Mouse (Mus musculus) testis, adult 2 months (tissue): Measurements from ENCODE around the gene Gm20821. TPM values are rescaled to one million over a fixed set of nuclear protein-coding genes. Genes with fewer than 3 reads are reported as not detected.
"Not testable (repeated sequence)": the region's sequence is repeated elsewhere in the genome, so short reads cannot be mapped to it uniquely, and the experiment has no call there.

Source experiments
- H3K27ac ChIP-seq: fragments of 200-500 bp; 2 replicates; pipeline ENCODE4 v1.5.1; 2012; ENCODE audit warnings: low read depth, low read length; ENCODE audit not compliant: control insufficient read depth, insufficient read depth
- H3K27me3 ChIP-seq: fragments of 200-500 bp; 2 replicates; pipeline ENCODE4 v1.6.1; 2012; ENCODE audit warnings: mild to moderate bottlenecking, low read length, moderate library complexity; ENCODE audit not compliant: control insufficient read depth, insufficient read depth
- H3K36me3 ChIP-seq: fragments of 200-500 bp; 2 replicates; pipeline ENCODE4 v1.6.1; 2012; ENCODE audit warnings: mild to moderate bottlenecking, low read length; ENCODE audit not compliant: control insufficient read depth, insufficient read depth
- H3K4me1 ChIP-seq: fragments of 200-500 bp; 2 replicates; pipeline ENCODE4 v1.6.1; 2012; ENCODE audit warnings: low read length; ENCODE audit not compliant: control insufficient read depth, insufficient read depth
- H3K4me3 ChIP-seq: fragments of 200-500 bp; 2 replicates; pipeline ENCODE4 v1.5.1; 2012; ENCODE audit warnings: low read depth, mild to moderate bottlenecking, low read length, moderate library complexity, mixed read lengths; ENCODE audit not compliant: control insufficient read depth
- polyA plus RNA-seq: library from polyadenylated mRNA; depleted of rRNA; stranded (reverse); fragments of >200 nt; gene quantifications from 2 replicates; pipeline ENCODE4 v1.2.3, GENCODE M21; 2012; rRNA removed

Gene Gm20821
- 1.7 and 1.9 TPM in 2 replicates for polyA plus RNA-seq

DNA sequence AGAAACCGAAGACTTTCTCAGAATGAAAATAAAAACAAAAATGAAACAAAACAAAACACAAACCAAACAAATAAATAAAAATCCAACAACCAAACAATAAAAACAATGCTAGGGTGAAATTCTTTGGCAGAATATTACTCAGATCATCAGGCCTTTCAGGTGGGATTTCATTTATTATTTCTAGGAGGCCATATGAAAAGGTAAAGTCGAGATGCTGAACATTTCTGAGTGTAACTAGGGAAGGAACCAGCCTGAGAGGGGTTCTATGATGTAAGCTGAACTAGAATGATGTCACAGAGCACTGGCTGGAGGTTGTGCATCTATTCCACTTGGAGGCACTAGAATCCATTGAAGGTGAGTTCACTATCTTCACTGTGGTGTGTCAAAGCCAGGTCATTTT lies at the start of gene Gm20821:
Gene Gm20821 (plus strand): TSS at position 301 of the 400 bp plus-strand sequence.
- not testable (repeated sequence) for H3K27me3 ChIP-seq, H3K4me1 ChIP-seq, H3K4me3 ChIP-seq, H3K36me3 ChIP-seq, H3K27ac ChIP-seq
